Mouse (Mus musculus): Measurements from ENCODE around the gene Zfp74. TPM values are rescaled to one million over a fixed set of nuclear protein-coding genes. Genes with fewer than 3 reads are reported as not detected.

Zfp74 gene
- polyA plus RNA-seq, 1 experiment from 2014 or later, result 12.7 TPM

DNA sequence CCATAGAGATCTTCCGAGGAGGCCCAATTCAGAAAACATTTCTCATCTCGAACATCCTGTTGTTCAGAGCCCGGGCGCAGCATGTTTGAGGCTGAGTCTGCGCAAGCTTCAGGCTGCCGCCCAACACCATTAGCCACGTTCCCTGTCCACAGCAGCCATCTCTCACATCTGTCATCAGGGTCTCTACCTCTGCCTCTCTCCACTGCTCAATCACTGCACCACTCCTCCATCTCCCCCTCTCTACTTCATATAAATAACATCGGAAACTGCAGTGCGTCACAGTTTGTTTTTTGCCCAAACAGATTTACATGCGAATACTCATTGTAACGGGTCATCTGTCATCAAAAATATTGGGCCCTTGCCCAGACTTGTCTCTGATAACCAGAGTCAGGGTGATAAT lies 12.9 kb downstream of the Zfp74 start:
- no peaks in the 10 kb centered on the region; the same call in 1 of the 2 replicates for H3K4me1 ChIP-seq
- no peaks in the 10 kb centered on the region for H3K9me3 ChIP-seq (replicated peaks)
- H3K36me3 ChIP-seq, result peaks cover 65% of the 10 kb centered on the region
- no peak overlapping the region for H3K4me3 ChIP-seq
- no peaks in the 10 kb centered on the region for H3K27me3 ChIP-seq (ENCODE audit: low read depth, poor library complexity, severe bottlenecking)
- 95% methylated on average over 11 of the region's 11 CpGs for WGBS
- no peak overlapping the region for H3K27ac ChIP-seq (replicated peaks)
- no peak for DNase-seq (ENCODE audit: low spot score)

GRCm38 (mm10) chr7:29938856-29939255 lies 15.0 kb downstream of the Zfp74 start:
- H3K36me3 ChIP-seq, result peaks cover 80% of the 10 kb centered on the region
- H3K27me3 ChIP-seq (ENCODE audit: low read depth, poor library complexity, severe bottlenecking), result no peaks in the 10 kb centered on the region
- H3K27ac ChIP-seq (replicated peaks), result no peak overlapping the region
- WGBS, result 86% methylated on average over 6 of the region's 6 CpGs
- DNase-seq (ENCODE audit: low spot score), result no peak
- no peaks in the 10 kb centered on the region; the same call in 1 of the 2 replicates for H3K4me1 ChIP-seq
- no peaks in the 10 kb centered on the region for H3K9me3 ChIP-seq (replicated peaks)
- no peak overlapping the region for H3K4me3 ChIP-seq

DNA sequence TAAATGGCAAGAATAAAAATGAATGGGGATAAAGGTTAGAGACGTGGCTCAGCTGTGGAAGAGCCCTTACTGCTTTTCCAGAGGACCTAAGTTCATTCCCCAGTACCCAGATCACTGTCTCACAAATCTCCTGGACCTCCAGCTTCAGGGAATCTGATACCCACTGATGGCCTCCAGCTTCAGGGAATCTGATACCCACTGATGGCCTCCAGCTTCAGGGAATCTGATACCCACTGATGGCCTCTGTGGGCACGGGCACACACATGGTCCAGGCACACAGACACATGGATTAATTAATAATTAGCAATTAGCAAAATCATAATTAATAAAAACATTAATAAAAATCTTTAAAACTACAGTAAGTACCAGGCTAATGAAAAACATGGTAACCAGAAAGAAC lies 31.1 kb downstream of the Zfp74 start:
- 79% methylated on average over 2 of the region's 2 CpGs for WGBS
- Histone ChIP-seq H3K27me3 (ENCODE audit: low read depth, poor library complexity, severe bottlenecking) (no peaks in the 10 kb centered on the region), H3K36me3 (no peaks in the 10 kb centered on the region), H3K4me1 (no peaks in the 10 kb centered on the region), H3K27ac (replicated peaks) (no peak overlapping the region), H3K9me3 (replicated peaks) (no peaks in the 10 kb centered on the region), H3K4me3 (no peak overlapping the region)
- DNase-seq (ENCODE audit: low spot score), result no peak

DNA sequence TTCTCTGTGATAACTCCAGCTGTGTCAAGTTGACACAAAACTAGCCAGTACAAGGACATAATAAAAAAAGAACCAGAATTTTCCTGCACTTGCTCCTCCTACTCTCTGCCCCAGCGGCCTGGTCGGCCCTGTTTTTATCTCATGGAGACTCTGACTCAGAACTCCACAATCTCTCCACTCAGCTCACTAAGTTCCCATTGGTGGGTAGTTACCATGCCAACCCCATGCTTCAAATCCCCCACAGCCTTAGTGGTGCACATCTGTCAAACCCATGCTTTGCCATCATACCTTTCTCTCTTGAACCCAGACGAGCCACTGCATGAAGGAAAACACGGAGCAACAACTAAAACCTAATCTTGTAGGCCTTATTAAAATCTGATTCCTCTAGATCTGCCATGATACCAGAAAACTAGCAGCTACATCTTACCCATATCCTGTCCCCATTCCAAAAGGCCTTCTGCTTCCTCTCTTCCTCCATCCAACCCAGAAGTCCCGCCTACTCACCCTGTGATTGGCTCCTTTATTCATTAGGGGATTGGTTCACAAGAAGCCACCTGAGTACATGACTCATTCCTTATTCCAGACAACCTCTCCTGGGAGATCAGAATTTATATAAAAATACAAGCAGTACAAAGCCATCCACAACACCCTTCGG lies 32.3 kb downstream of the Zfp74 start:
- H3K4me1 ChIP-seq, result no peaks in the 10 kb centered on the region
- H3K4me3 ChIP-seq, result no peak overlapping the region
- H3K27me3 ChIP-seq (ENCODE audit: low read depth, poor library complexity, severe bottlenecking), result no peaks in the 10 kb centered on the region
- H3K9me3 ChIP-seq (replicated peaks), result no peaks in the 10 kb centered on the region
- no peak overlapping the region for H3K27ac ChIP-seq (replicated peaks)
- DNase-seq (ENCODE audit: low spot score), result no peak
- H3K36me3 ChIP-seq, result peaks cover 10% of the 10 kb centered on the region
- 88% methylated on average over 6 of the region's 6 CpGs for WGBS

GRCm38 (mm10) chr7:29918062-29918453 lies 35.8 kb downstream of the Zfp74 start:
- Histone ChIP-seq H3K4me3 (no peak overlapping the region), H3K27ac (replicated peaks) (no peak overlapping the region), H3K27me3 (ENCODE audit: low read depth, poor library complexity, severe bottlenecking) (no peaks in the 10 kb centered on the region), H3K9me3 (replicated peaks) (peaks cover 13% of the 10 kb centered on the region), H3K36me3 (peaks cover 45% of the 10 kb centered on the region), H3K4me1 (no peaks in the 10 kb centered on the region)
- WGBS, result 83% methylated on average over 4 of the region's 4 CpGs
- no peak for DNase-seq (ENCODE audit: low spot score)

DNA sequence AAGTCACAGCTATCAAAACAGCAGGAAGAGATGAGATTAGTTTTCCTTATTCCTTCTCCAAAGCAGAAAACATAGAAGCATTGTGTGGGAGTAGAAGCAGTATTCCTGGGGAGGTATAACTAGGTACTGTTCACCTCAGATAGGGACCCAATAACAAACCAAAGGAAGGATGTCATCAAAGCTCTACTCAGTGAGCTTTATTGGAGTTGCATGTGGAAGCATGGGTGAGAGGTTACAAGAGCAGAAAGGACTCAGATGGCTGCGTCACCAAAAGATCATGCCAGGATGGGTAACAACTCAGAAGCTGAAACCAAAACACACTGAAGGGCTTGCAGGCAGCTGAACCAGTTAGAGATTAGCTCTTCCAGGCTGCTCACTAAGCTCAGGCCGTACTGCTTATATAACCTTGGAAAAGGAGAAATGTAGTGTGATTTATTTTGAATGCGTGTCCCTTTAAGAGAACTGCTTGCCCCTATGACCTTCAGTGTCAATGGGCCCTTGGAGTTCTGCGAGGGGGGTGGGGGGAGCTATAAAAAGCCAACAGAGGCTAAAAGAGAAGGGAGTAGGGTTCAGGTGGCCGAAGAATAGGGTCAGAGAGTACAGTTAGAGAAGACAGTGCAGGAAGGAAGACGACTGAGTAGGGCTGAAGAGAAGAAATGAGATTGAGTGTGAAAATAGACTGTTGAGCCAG lies 36.4 kb downstream of the Zfp74 start:
- Histone ChIP-seq H3K27me3 (ENCODE audit: low read depth, poor library complexity, severe bottlenecking) (no peaks in the 10 kb centered on the region), H3K27ac (replicated peaks) (no peak overlapping the region), H3K9me3 (replicated peaks) (peaks cover 13% of the 10 kb centered on the region), H3K4me1 (no peaks in the 10 kb centered on the region), H3K4me3 (no peak overlapping the region), H3K36me3 (peaks cover 49% of the 10 kb centered on the region)
- WGBS, result 75% methylated on average over 6 of the region's 6 CpGs
- no peak for DNase-seq (ENCODE audit: low spot score)

DNA sequence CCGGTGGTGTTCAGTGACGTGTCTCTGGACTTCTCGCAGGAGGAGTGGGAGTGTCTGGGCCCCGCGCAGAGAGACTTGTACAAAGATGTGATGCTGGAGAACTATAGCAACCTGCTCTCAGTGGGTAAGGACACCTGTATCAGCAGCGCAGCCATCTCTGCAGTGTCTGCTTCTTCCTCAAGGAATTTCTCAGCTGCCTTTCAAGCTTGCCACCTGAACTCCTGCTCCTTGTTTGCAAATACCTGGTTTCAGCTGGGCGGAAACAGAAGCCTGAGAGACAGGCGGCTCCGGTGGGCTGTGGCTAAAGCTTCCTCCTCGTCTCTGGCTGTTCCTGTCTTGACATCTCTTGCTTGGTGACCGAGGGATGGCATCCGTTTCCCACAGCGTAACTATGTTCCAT lies 41.7 kb downstream of the Zfp74 start:
- Histone ChIP-seq H3K36me3 (peaks cover 63% of the 10 kb centered on the region), H3K4me3 (no peak overlapping the region), H3K9me3 (replicated peaks) (peaks cover 13% of the 10 kb centered on the region), H3K4me1 (peaks cover 18% of the 10 kb centered on the region), H3K27me3 (ENCODE audit: low read depth, poor library complexity, severe bottlenecking) (no peaks in the 10 kb centered on the region), H3K27ac (replicated peaks) (no peak overlapping the region)
- 96% methylated on average over 13 of the region's 13 CpGs for WGBS
- DNase-seq (ENCODE audit: low spot score), result no peak

GRCm38 (mm10) chr7:29910252-29910651 lies 43.6 kb downstream of the Zfp74 start:
- no peak overlapping the region for H3K27ac ChIP-seq (replicated peaks)
- H3K4me1 ChIP-seq, result peaks cover 24% of the 10 kb centered on the region
- H3K27me3 ChIP-seq (ENCODE audit: low read depth, poor library complexity, severe bottlenecking), result no peaks in the 10 kb centered on the region
- peaks cover 5% of the 10 kb centered on the region for H3K9me3 ChIP-seq (replicated peaks)
- DNase-seq (ENCODE audit: low spot score), result no peak
- H3K36me3 ChIP-seq, result peaks cover 44% of the 10 kb centered on the region
- WGBS, result 66% methylated on average over 2 of the region's 2 CpGs
- 0 out of 2 replicates have a peak overlapping the region, but pooled peaks have one; percentile 68 for H3K4me3 ChIP-seq

DNA sequence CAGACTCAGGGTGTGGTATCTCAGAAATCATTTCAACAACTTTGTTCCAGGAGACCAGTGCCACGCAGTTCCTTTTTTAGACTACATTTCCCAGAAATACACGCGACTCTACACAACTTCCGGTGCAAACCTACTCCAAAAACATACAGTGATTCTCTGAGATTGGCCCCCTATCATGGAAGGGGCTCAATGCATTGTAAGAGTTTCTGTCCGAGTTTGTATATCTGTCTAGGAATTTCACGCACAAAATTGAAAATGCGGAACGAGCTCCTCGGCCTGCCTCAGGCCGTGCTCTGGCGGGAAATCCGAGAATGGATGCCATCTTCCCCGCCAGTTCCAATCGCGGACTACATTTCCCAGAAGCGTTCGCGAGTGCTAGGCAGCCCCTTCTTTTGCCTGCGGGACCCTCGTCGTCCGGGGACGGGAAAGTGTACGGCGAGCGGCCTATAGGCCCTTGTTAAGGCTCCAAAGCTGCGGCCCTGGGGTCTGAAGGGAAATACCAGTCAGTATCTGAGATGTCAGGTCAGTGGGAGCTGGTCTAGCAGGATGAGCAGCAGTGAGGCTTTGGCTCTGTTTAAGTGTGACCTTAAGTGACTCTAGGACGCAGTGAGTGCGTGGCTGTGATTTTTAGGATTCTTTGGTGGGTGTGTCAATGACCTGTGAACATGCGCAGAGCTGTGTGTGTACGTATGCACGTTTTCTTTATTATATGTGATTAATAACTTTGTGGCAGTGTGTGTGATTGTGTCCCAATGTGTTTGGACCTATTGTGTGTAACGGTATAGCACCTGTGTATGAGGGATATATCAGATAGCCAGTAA lies 45.5 kb downstream of the Zfp74 start, which contains the start of gene Zfp383:
TSS of gene Zfp383 (plus strand) at position 94 of the 821 bp plus-strand sequence.
- Histone ChIP-seq H3K4me3 (peak within 1 kb of the TSS; percentile 68), H3K36me3 (peaks cover 32% of the 10 kb centered on the region), H3K27me3 (ENCODE audit: low read depth, poor library complexity, severe bottlenecking) (no peaks in the 10 kb centered on the region), H3K4me1 (peaks cover 24% of the 10 kb centered on the region), H3K9me3 (replicated peaks) (no peaks in the 10 kb centered on the region), H3K27ac (replicated peaks) (peak within 1 kb of the TSS; percentile 94)
- peak; percentile 90 for DNase-seq (ENCODE audit: low spot score)
- under 1% methylated on average over 33 of the region's 33 CpGs for WGBS

DNA sequence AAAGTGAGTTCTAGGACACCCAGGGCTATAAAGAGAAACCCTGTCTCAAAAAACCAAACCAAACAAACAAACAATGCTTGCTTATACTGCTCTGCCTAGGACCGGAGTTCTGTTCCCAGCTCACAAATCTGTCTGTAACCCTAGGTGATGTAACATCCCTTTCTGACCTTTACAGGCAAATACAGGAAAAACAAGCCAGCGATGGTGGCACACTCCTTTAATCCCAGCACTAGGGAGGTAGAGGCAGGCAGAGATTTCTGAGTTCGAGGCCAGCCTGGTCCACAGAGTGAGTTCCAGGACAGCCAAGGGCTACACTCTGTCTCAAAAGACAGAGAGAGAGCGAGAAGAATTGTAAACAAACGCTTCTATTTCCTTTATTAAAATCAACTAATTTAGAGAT lies 46.7 kb downstream of the Zfp74 start:
- H3K4me3 ChIP-seq, result peak overlapping the region; percentile 55; the same call in 1 of the 2 replicates

DNA sequence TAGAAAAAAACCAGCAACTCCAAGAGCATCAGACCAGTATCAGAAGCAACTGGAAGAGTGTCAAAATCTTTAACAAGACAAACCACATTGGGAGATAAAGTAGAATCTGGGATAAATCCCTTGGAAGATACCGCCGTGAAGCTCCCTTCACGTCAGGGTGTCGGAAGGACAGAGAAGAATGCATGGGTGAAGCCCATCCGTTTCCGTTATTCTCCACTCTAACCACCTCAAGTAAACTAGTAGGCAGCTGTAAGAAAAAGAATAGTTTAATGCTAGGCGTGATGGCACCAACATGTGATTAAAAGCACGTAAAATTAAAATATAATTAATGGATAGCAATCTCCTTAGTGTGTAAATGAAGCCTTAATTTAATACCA lies 47.2 kb downstream of the Zfp74 start:
- DNase-seq (ENCODE audit: low spot score), result peak; percentile 33
- 23% methylated on average over 8 of the region's 8 CpGs for WGBS
- no peaks in the 10 kb centered on the region for H3K27me3 ChIP-seq (ENCODE audit: low read depth, poor library complexity, severe bottlenecking)

More for the DNA sequence above, 46.7 kb downstream of the Zfp74 start:
- Histone ChIP-seq H3K4me1 (peaks cover 24% of the 10 kb centered on the region), H3K36me3 (peaks cover 32% of the 10 kb centered on the region), H3K27me3 (ENCODE audit: low read depth, poor library complexity, severe bottlenecking) (no peaks in the 10 kb centered on the region), H3K9me3 (replicated peaks) (no peaks in the 10 kb centered on the region), H3K27ac (replicated peaks) (peak overlapping the region; percentile 94)
- WGBS, result 90% methylated on average over 5 of the region's 5 CpGs
- no peak for DNase-seq (ENCODE audit: low spot score)

DNA sequence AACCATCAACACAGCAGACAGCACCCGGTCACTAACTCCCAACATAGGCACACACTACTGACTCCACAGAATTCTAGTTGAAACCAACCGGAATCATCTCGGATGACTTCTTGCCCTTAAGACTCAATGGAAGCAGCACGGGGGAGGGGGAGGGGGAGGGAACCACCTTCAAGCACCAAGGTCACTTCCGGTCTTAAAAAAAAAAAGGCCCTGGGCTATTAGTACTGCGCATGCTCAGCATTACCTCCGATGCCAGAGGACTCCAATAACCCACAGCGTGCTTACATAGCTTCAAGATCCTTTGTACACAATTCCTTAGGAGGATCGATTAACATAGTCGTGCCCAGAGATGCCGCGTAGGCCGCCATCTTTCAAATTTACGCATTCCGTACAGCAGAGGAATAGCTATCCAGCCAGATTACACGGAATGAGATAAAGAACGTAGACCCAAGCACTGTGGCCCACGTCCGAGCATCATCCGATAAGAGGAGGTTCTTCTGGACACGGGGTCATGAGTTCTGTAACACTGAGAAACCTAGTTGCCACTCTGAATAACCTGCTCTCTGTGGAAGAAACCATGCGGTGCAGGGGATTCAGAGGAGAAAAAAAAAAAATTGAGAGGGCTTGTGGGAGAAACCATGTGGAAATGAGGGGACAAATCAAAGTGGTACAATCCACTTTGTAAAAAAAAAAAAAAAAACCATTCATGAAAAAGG lies 47.8 kb downstream of the Zfp74 start, which contains the start of gene Zfp27:
TSS of gene Zfp27 (minus strand) at position 607 of the 716 bp plus-strand sequence.
- WGBS, result under 1% methylated on average over 22 of the region's 22 CpGs
- peak within 1 kb of the TSS; percentile 55 for H3K4me3 ChIP-seq
- DNase-seq (ENCODE audit: low spot score), result peak; percentile 87
- peaks cover 31% of the 10 kb centered on the region for H3K36me3 ChIP-seq
- no peaks in the 10 kb centered on the region for H3K9me3 ChIP-seq (replicated peaks)
- H3K27ac ChIP-seq (replicated peaks), result peak within 1 kb of the TSS; percentile 94
- H3K4me1 ChIP-seq, result peaks cover 24% of the 10 kb centered on the region
- no peaks in the 10 kb centered on the region for H3K27me3 ChIP-seq (ENCODE audit: low read depth, poor library complexity, severe bottlenecking)

More for the DNA sequence above, 47.2 kb downstream of the Zfp74 start:
- no peaks in the 10 kb centered on the region for H3K9me3 ChIP-seq (replicated peaks)
- H3K36me3 ChIP-seq, result peaks cover 31% of the 10 kb centered on the region
- H3K4me1 ChIP-seq, result peaks cover 24% of the 10 kb centered on the region
- H3K4me3 ChIP-seq, result peak overlapping the region; percentile 55
- peak overlapping the region; percentile 94 for H3K27ac ChIP-seq (replicated peaks)

Data from midbrain, embryonic 10.5 days (tissue).